Mouse (Mus musculus): ENCODE measurements around the gene Fam193b.

Fam193b gene

GRCm38 (mm10) chr13:55495702-55496101, 75.2 kb downstream of the Fam193b start:
- no peak for DNase-seq (ENCODE audit: low spot score)

DNA sequence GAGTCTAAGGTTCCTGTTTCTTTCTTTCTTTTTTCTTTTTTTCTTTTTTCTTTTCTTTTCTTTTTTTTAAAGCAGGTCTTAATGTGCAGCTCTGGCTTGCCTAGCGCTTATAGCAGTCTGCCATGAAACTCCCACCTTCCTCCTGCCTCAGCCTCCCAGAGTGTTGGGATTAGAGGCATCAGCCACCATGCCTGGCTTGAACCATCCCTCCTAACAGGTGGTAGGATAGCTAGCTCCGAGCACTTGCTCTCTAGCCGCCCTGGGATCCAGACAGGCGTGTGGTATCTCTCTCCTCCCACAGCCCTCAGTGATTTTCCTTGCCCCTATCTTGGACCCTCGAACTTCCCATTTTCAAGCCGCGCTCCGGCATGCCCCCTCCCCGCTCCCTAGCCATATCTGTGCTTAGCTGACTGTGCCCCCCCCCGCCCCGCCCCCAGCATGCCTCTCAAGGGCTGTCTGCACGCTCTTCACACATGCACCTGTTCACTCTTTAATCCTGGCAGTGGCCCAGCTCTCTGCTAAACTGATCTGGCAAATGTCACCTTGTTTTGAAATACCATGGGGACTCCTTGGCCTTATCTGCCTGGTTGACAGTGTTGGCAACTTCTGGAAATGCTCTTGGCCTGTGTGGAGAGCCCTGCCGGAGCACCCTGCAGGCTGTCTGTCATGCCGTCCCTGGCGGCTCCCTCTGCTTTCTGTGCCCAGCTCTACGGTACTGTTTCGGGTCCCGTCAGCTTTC, 75.9 kb downstream of the Fam193b start:
- DNase-seq (ENCODE audit: low spot score): no peak

DNA sequence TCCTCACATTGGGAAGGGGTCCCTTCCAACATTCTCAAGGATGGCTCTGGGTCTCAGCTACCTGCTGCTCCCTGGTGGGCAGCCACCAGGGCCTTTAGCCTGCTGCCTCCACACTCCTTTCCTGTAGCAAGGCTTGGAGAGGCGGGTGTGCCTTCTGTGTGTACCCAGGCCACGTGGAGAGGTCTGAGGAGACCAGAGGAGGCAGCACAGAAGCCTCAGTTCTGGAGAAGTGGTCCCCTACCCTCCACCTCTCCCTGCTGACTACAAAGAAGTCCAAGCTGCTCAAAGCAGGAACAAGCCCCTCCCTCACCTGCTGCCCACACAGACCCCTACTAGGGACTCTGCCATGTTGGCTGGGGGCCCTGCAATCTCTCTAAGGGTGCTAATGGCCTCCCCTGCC, 76.7 kb downstream of the Fam193b start:
- DNase-seq (ENCODE audit: low spot score): no peak
